Mouse (Mus musculus) G1E (cell line): ENCODE data around the gene Fam8a1. TPM values are rescaled to one million over a fixed set of nuclear protein-coding genes. Genes with fewer than 3 reads are reported as not detected.

ENCODE experiments used
- ATAC-seq: 2 replicates; pipeline ENCODE4 v1.8.0; 2016; ENCODE audit warnings: mild to moderate bottlenecking; ENCODE audit not compliant: insufficient number of reproducible peaks, poor library complexity, low FRiP score, severe bottlenecking; ENCODE audit errors: extremely low read depth
- DNase-seq: peaks from one replicate; pipeline ENCODE4 v3.0.0; 2012; ENCODE audit warnings: low spot score
- H3K27me3 ChIP-seq: 2 replicates; pipeline ENCODE4 v1.6.1; 2012; ENCODE audit warnings: mild to moderate bottlenecking, low read length, inconsistent platforms; ENCODE audit not compliant: insufficient read depth
- H3K36me3 ChIP-seq: replicated peaks from 2 replicates; pipeline ENCODE3; 2012; ENCODE audit warnings: mild to moderate bottlenecking, inconsistent platforms
- H3K4me1 ChIP-seq: 2 replicates; pipeline ENCODE4 v1.6.1; 2012; ENCODE audit warnings: low read depth, low read length, inconsistent platforms, mixed read lengths; ENCODE audit not compliant: insufficient read depth
- H3K4me3 ChIP-seq: 2 replicates; pipeline ENCODE4 v1.5.1; 2012; ENCODE audit warnings: low read depth, mild to moderate bottlenecking, inconsistent platforms, low read length, moderate library complexity, mixed read lengths
- H3K9me3 ChIP-seq: replicated peaks from 2 replicates; pipeline ENCODE4 v1.6.1; 2012; ENCODE audit warnings: inconsistent platforms
- CTCF ChIP-seq: IDR thresholded peaks from 2 replicates; pipeline ENCODE4 v1.5.1; 2012; ENCODE audit warnings: low read depth, low read length, inconsistent platforms, mixed read lengths
- GATA1 ChIP-seq: IDR thresholded peaks from 2 replicates; pipeline ENCODE4 v1.6.1; 2012; ENCODE audit warnings: borderline replicate concordance, low read length, inconsistent platforms, mixed read lengths
- GATA2 ChIP-seq: IDR thresholded peaks from 2 replicates; pipeline ENCODE4 v1.6.1; 2012; ENCODE audit warnings: low read depth, low read length, inconsistent platforms, borderline replicate concordance
- POLR2AphosphoS5 ChIP-seq: IDR thresholded peaks from 2 replicates; pipeline ENCODE4 v1.6.1; 2012; ENCODE audit warnings: low read depth, low read length, inconsistent platforms; ENCODE audit not compliant: insufficient replicate concordance
- TAL1 ChIP-seq: conservative IDR thresholded peaks from 2 replicates; pipeline ENCODE4 v1.6.1; 2012; ENCODE audit warnings: low read depth, low read length, inconsistent platforms, mixed read lengths
- polyA plus RNA-seq: library from polyadenylated mRNA; stranded (reverse); fragments of >175 nt; gene quantifications from 2 replicates; pipeline ENCODE4 v1.2.3, GENCODE M21; 2012
- total RNA-seq, 2 experiments: library from RNA; stranded (forward) in 1 of 2; stranded (reverse) in 1 of 2; fragments of 200-1000 nt in 1 of 2; fragments of >200 nt in 1 of 2; fragmentation: Nextera tagmentation in 1 of 2; gene quantifications; 2 replicates each; pipeline ENCODE4 v1.2.3; 2014 to 2017

Fam8a1 gene
- total and polyA plus RNA-seq, 3 experiments, result 7.2 to 39.4 (median 29.0) TPM

GRCm38 (mm10) chr13:46632796-46633195 is 36.5 kb upstream of the Fam8a1 start:
- DNase-seq (no peak), ATAC-seq (no peak)
- H3K36me3 ChIP-seq, result no peaks in the 10 kb centered on the region
- peaks cover 32% of the 10 kb centered on the region for H3K27me3 ChIP-seq
- peaks cover 3% of the 10 kb centered on the region; the same call in 1 of the 2 replicates for H3K4me1 ChIP-seq
- TF ChIP-seq POLR2AphosphoS5, result no peak
- TF ChIP-seq GATA1, result no peak
- no peak for TF ChIP-seq TAL1
- no peak for TF ChIP-seq CTCF
- TF ChIP-seq GATA2, result no peak
- H3K4me3 ChIP-seq, result no peak overlapping the region
- no peaks in the 10 kb centered on the region for H3K9me3 ChIP-seq

- Histone ChIP-seq H3K9me3 (no peaks in the 10 kb centered on the region), H3K4me1 (peaks cover 3% of the 10 kb centered on the region; the same call in 1 of the 2 replicates), H3K4me3 (no peak overlapping the region), H3K36me3 (no peaks in the 10 kb centered on the region), H3K27me3 (peaks cover 31% of the 10 kb centered on the region)
- TF ChIP-seq POLR2AphosphoS5, result no peak
- TF ChIP-seq GATA1, result no peak
- TF ChIP-seq GATA2, result no peak
- TF ChIP-seq CTCF, result no peak
- no peak for TF ChIP-seq TAL1
- DNase-seq (no peak), ATAC-seq (no peak)
Measured at GRCm38 (mm10) chr13:46633320-46634132, 35.8 kb upstream of the Fam8a1 start.

DNA sequence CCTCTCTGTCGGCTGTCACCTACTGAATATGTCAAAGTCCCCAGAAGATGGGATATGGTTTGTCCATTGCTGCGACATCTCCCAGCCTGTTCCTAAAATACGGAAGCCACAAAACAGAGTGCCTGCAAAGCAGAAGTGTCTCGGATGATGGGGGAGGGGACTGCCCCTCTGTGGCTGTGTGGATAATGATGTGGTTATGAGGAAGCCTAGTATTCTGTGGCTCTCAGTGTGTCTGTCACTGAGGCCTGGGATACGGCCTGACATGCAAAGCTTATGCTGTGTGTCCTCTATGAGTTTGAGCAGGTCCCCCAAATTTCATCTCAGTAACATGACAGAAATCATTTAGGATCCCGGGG is 35.2 kb upstream of the Fam8a1 start:
- Histone ChIP-seq H3K4me1 (peaks cover 3% of the 10 kb centered on the region; the same call in 1 of the 2 replicates), H3K9me3 (no peaks in the 10 kb centered on the region), H3K27me3 (peaks cover 28% of the 10 kb centered on the region), H3K4me3 (no peak overlapping the region), H3K36me3 (no peaks in the 10 kb centered on the region)
- no peak for DNase-seq
- TF ChIP-seq GATA1 (no peak), POLR2AphosphoS5 (no peak), GATA2 (no peak), CTCF (no peak), TAL1 (no peak)
- no peak for ATAC-seq

DNA sequence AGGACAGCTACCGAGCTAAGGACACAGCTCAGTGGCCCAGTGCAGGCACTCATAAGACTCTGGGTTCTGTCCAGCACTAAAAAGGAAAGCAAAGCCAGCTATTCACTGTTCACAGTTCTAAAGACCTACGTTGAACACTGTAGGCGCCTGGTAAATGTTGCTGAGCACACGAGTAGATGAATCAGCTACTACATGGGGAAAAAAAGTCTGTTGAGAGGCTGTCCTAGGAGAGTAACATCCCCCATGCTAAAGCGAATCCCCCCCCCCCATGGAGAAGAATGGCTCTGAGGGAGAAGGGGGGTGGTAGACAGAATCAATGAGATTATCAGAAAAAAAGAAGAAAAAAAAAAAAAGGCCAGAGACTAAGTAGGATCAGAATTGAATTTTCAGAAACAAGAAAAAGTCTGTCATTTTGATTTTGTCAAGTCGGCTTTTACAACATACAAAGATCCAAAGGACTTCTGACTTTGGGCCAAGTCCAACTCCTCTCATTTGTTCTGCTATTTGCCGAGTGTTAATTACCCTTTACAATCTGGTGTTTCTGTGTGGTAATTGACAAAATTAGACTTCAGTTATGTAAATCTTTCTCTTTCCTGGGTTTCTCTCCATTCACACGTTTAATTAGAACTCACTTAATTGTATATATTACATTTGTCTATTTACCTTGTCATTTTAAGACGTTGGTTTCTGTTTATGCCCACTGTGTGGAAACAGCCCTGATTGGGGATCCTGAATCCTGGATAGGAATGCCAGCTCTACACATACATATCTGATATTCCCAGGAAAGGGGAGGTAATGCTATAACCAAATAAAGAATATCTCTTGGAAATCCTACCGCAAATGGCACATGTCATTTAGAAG is 28.5 kb upstream of the Fam8a1 start:
- ATAC-seq (no peak), DNase-seq (no peak)
- no peaks in the 10 kb centered on the region for H3K4me1 ChIP-seq
- peaks cover 5% of the 10 kb centered on the region; the same call in 1 of the 2 replicates for H3K9me3 ChIP-seq
- peaks cover 10% of the 10 kb centered on the region for H3K27me3 ChIP-seq
- TF ChIP-seq TAL1, result no peak
- no peak for TF ChIP-seq GATA2
- TF ChIP-seq CTCF, result no peak
- TF ChIP-seq POLR2AphosphoS5, result no peak
- no peak for TF ChIP-seq GATA1
- H3K36me3 ChIP-seq, result no peaks in the 10 kb centered on the region
- no peak overlapping the region for H3K4me3 ChIP-seq

GRCm38 (mm10) chr13:46642318-46642717 is 27.0 kb upstream of the Fam8a1 start:
- Histone ChIP-seq H3K4me1 (no peaks in the 10 kb centered on the region), H3K4me3 (no peak overlapping the region), H3K36me3 (no peaks in the 10 kb centered on the region), H3K9me3 (peaks cover 5% of the 10 kb centered on the region; the same call in 1 of the 2 replicates), H3K27me3 (peaks cover 12% of the 10 kb centered on the region)
- ATAC-seq, result no peak
- DNase-seq, result no peak
- TF ChIP-seq GATA2 (no peak), CTCF (peak; percentile 27; the same call in 1 of the 2 replicates)

DNA sequence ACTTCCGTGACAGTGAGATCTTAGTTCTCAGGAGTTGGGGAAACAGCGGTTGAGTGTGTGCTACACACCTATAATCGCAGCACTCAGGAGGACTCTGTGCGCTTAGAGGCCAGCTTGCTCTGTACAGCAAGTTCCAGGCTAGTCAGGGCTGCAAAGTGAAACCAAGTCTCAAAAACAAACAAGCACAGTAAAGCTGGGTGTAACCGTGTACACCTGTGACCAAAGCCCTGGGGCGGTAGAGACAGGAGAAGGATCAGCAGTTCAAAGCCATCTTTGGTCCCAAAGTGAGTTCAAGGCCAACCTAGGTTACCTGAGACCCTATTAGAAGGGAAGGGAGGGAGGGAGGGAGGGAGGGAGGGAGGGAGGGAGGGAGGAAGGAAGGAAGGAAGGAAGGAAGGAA is 25.1 kb upstream of the Fam8a1 start:
- peaks cover 19% of the 10 kb centered on the region for H3K27me3 ChIP-seq
- ATAC-seq (no peak), DNase-seq (no peak)
- H3K9me3 ChIP-seq, result peaks cover 5% of the 10 kb centered on the region; the same call in 1 of the 2 replicates
- no peak for TF ChIP-seq POLR2AphosphoS5
- TF ChIP-seq GATA2, result no peak
- H3K36me3 ChIP-seq, result no peaks in the 10 kb centered on the region
- no peaks in the 10 kb centered on the region for H3K4me1 ChIP-seq
- H3K4me3 ChIP-seq, result no peak overlapping the region
